Mouse (Mus musculus) liver, embryonic 14.5 days (tissue): ENCODE measurements around the gene Cep44.

Experiments
- CTCF ChIP-seq: IDR thresholded peaks from 2 replicates; pipeline ENCODE4 v1.5.1; 2016; ENCODE audit warnings: antibody characterized with exemption, low read depth, control low read depth
- EP300 ChIP-seq: IDR thresholded peaks from 2 replicates; pipeline ENCODE4 v1.6.1; 2016; ENCODE audit warnings: antibody characterized with exemption, low read depth

GRCm38 (mm10) chr8:56547866-56548265, 3.0 kb downstream of the Cep44 start:
- no peak for TF ChIP-seq CTCF
- TF ChIP-seq EP300 = no peak
